Mouse (Mus musculus): ENCODE measurements around the gene Ass1. TPM values are rescaled to one million over a fixed set of nuclear protein-coding genes. Genes with fewer than 3 reads are reported as not detected.
A peak's percentile ranks its signal among the peaks of the same experiment; 100 is the strongest.

Gene Ass1
- total RNA-seq, 2 experiments from 2014 or later = 2.8 to 4.2 TPM

- DNase-seq (ENCODE audit: low spot score in 2 of 2) = peak; percentile 60 to 78
These were observed 14.2 kb downstream of the Ass1 start for GRCm38 (mm10) chr2:31484187-31484586.

- DNase-seq (ENCODE audit: low spot score in 2 of 2) = no peak
These were observed 19.2 kb downstream of the Ass1 start for GRCm38 (mm10) chr2:31489166-31489565.

- no peak for DNase-seq (ENCODE audit: low spot score in 2 of 2)
These were observed 20.5 kb downstream of the Ass1 start for GRCm38 (mm10) chr2:31490556-31490955.

GRCm38 (mm10) chr2:31492308-31492707, 22.3 kb downstream of the Ass1 start:
- DNase-seq (ENCODE audit: low spot score in 2 of 2) = no peak

- no peak for DNase-seq (ENCODE audit: low spot score in 2 of 2)
These were observed 23.2 kb downstream of the Ass1 start for GRCm38 (mm10) chr2:31493243-31493642.

GRCm38 (mm10) chr2:31494315-31494714, 24.3 kb downstream of the Ass1 start:
- DNase-seq (ENCODE audit: low spot score in 2 of 2) = no peak

- no peak for DNase-seq (ENCODE audit: low spot score in 2 of 2)
These were observed 25.1 kb downstream of the Ass1 start for GRCm38 (mm10) chr2:31495046-31495476.

GRCm38 (mm10) chr2:31496141-31496540, 26.1 kb downstream of the Ass1 start:
- DNase-seq (ENCODE audit: low spot score in 2 of 2) = no peak

- DNase-seq (ENCODE audit: low spot score in 2 of 2) = no peak
These were observed 27.1 kb downstream of the Ass1 start for GRCm38 (mm10) chr2:31497113-31497512.

GRCm38 (mm10) chr2:31497635-31498034, 27.6 kb downstream of the Ass1 start:
- DNase-seq (ENCODE audit: low spot score in 2 of 2) = no peak

GRCm38 (mm10) chr2:31499327-31500291, 29.6 kb downstream of the Ass1 start:
- no peak for DNase-seq (ENCODE audit: low spot score in 2 of 2)

- DNase-seq (ENCODE audit: low spot score in 2 of 2) = no peak
These were observed 30.5 kb downstream of the Ass1 start for GRCm38 (mm10) chr2:31500292-31501204.

GRCm38 (mm10) chr2:31501448-31502130, 31.6 kb downstream of the Ass1 start:
- no peak for DNase-seq (ENCODE audit: low spot score in 2 of 2)

- DNase-seq (ENCODE audit: low spot score in 2 of 2) = no peak
These were observed 32.9 kb downstream of the Ass1 start for GRCm38 (mm10) chr2:31502616-31503522.

- no peak for DNase-seq (ENCODE audit: low spot score in 2 of 2)
These were observed 35.5 kb downstream of the Ass1 start for GRCm38 (mm10) chr2:31505472-31505871.

GRCm38 (mm10) chr2:31508851-31509250, 38.8 kb downstream of the Ass1 start:
- no peak for DNase-seq (ENCODE audit: low spot score in 2 of 2)

- no peak for DNase-seq (ENCODE audit: low spot score in 2 of 2)
These were observed 41.3 kb downstream of the Ass1 start for GRCm38 (mm10) chr2:31511316-31511715.

- DNase-seq (ENCODE audit: low spot score in 2 of 2) = no peak
These were observed 46.5 kb downstream of the Ass1 start for GRCm38 (mm10) chr2:31516557-31516956.

GRCm38 (mm10) chr2:31521800-31522335, 51.9 kb downstream of the Ass1 start:
- no peak for DNase-seq (ENCODE audit: low spot score in 2 of 2)

GRCm38 (mm10) chr2:31524641-31525040, 54.6 kb downstream of the Ass1 start:
- no peak for DNase-seq (ENCODE audit: low spot score in 2 of 2)

Data from gastrocnemius, postnatal 4 days (tissue).